Mouse (Mus musculus) liver, embryonic 15.5 days (tissue): ENCODE measurements around the gene Sema3f. TPM values are rescaled to one million over a fixed set of nuclear protein-coding genes. Genes with fewer than 3 reads are reported as not detected.

Experiments
- ATAC-seq: fragments of 200-750 bp; cut with Nextera tagmentation; 2 replicates; pipeline ENCODE4 v1.8.0; 2017; ENCODE audit warnings: moderate number of reproducible peaks, mild to moderate bottlenecking, moderate library complexity; ENCODE audit not compliant: insufficient read depth
- H3K27ac ChIP-seq: fragments of 300-500 bp; sonication (generic); replicated peaks from 2 replicates; pipeline ENCODE4 v1.5.1; 2015; ENCODE audit warnings: mild to moderate bottlenecking, inconsistent platforms
- H3K27me3 ChIP-seq: fragments of 300-500 bp; sonication (generic); 2 replicates; pipeline ENCODE4 v1.6.1; 2015; ENCODE audit warnings: mild to moderate bottlenecking, inconsistent platforms
- H3K36me3 ChIP-seq: fragments of 300-500 bp; sonication (generic); replicated peaks from 2 replicates; pipeline ENCODE4 v1.6.1; 2015; ENCODE audit warnings: moderate library complexity, mild to moderate bottlenecking, inconsistent platforms
- H3K4me1 ChIP-seq: fragments of 300-500 bp; sonication (generic); replicated peaks from 2 replicates; pipeline ENCODE4 v1.6.1; 2015; ENCODE audit warnings: inconsistent platforms
- H3K4me2 ChIP-seq: fragments of 300-500 bp; sonication (generic); 2 replicates; pipeline ENCODE4 v1.6.1; 2015; ENCODE audit warnings: moderate library complexity, mild to moderate bottlenecking, inconsistent platforms
- H3K4me3 ChIP-seq: fragments of 300-500 bp; sonication (generic); replicated peaks from 2 replicates; pipeline ENCODE4 v1.5.1; 2015; ENCODE audit warnings: mild to moderate bottlenecking, inconsistent platforms
- H3K9ac ChIP-seq: fragments of 300-500 bp; sonication (generic); 2 replicates; pipeline ENCODE4 v1.6.1; 2015; ENCODE audit warnings: moderate library complexity, mild to moderate bottlenecking, inconsistent platforms
- H3K9me3 ChIP-seq: fragments of 300-500 bp; sonication (generic); replicated peaks from 2 replicates; pipeline ENCODE4 v1.6.1; 2016; ENCODE audit warnings: inconsistent platforms
- WGBS: fragments of 180-500 bp; shearing (Covaris S2); methylation state at CpG from one replicate; pipeline ENCODE4 v1.1.7; 2015; ENCODE audit warnings: mixed read lengths; ENCODE audit not compliant: insufficient replicate concordance; 5-methylcytosine and 5-hydroxymethylcytosine counted together
- polyA plus RNA-seq: library from polyadenylated mRNA; unstranded; fragments of >200 nt; fragmentation: Nextera tagmentation; extraction: Ambion mirVana; gene quantifications from 2 replicates; pipeline ENCODE4 v1.2.1, GENCODE M21; 2015

Gene Sema3f
- polyA plus RNA-seq, 1 experiment from 2014 or later = 0.76 TPM

- Histone ChIP-seq H3K27ac (peak overlapping the region; percentile 89), H3K27me3 (no peaks in the 10 kb centered on the region), H3K36me3 (peaks cover 25% of the 10 kb centered on the region), H3K9ac (peak overlapping the region; percentile 93), H3K9me3 (no peaks in the 10 kb centered on the region), H3K4me3 (peak overlapping the region; percentile 81), H3K4me1 (peaks cover 78% of the 10 kb centered on the region), H3K4me2 (peak overlapping the region; percentile 99)
- ATAC-seq = peak; percentile 23
- WGBS = 1% methylated on average over 33 of the region's 33 CpGs
These were observed 77.1 kb downstream of the Sema3f start for GRCm38 (mm10) chr9:107633091-107633660.

GRCm38 (mm10) chr9:107632478-107632877, 77.8 kb downstream of the Sema3f start:
- Histone ChIP-seq H3K27ac (peak overlapping the region; percentile 89), H3K9ac (peak overlapping the region; percentile 93), H3K4me2 (peak overlapping the region; percentile 99), H3K36me3 (peaks cover 32% of the 10 kb centered on the region), H3K4me1 (peaks cover 85% of the 10 kb centered on the region), H3K4me3 (peak overlapping the region; percentile 81), H3K27me3 (no peaks in the 10 kb centered on the region), H3K9me3 (no peaks in the 10 kb centered on the region)
- WGBS = 23% methylated on average over 6 of the region's 6 CpGs
- ATAC-seq = 0 out of 2 replicates have a peak, but pooled peaks have one; percentile 1

- H3K36me3 ChIP-seq = peaks cover 32% of the 10 kb centered on the region
- no peak overlapping the region for H3K9ac ChIP-seq
- peak overlapping the region; percentile 81 for H3K4me3 ChIP-seq
These were observed 78.4 kb downstream of the Sema3f start for GRCm38 (mm10) chr9:107631861-107632260.

More at GRCm38 (mm10) chr9:107631861-107632260, 78.4 kb downstream of the Sema3f start:
- Histone ChIP-seq H3K27ac (peak overlapping the region; percentile 89), H3K27me3 (no peaks in the 10 kb centered on the region), H3K4me1 (peaks cover 88% of the 10 kb centered on the region), H3K9me3 (no peaks in the 10 kb centered on the region), H3K4me2 (peak overlapping the region; percentile 99)
- 90% methylated on average over 8 of the region's 8 CpGs for WGBS
- ATAC-seq = no peak

Other genes with a start within 250 kb of the Sema3f start
- 15.2 and 15.9 TPM in 2 replicates for gene Tmem115, start 176.5 kb downstream of the Sema3f start, polyA plus RNA-seq
- gene Cyb561d2, start 168.3 kb downstream of the Sema3f start, polyA plus RNA-seq = 13.1 and 13.2 TPM in 2 replicates
- gene Nprl2, start 168.2 kb downstream of the Sema3f start, polyA plus RNA-seq = 11.2 and 13.2 TPM in 2 replicates
- gene Zmynd10, start 163.2 kb downstream of the Sema3f start, polyA plus RNA-seq = 0.64 and 1.0 TPM in 2 replicates
- 15.8 and 18.7 TPM in 2 replicates for gene Rassf1, start 158.9 kb downstream of the Sema3f start, polyA plus RNA-seq
- gene Tusc2, start 147.2 kb downstream of the Sema3f start, polyA plus RNA-seq = 34.1 and 36.1 TPM in 2 replicates
- 48.8 and 56.3 TPM in 2 replicates for gene Hyal2, start 142.5 kb downstream of the Sema3f start, polyA plus RNA-seq
- gene Hyal1, start 133.5 kb downstream of the Sema3f start, polyA plus RNA-seq = 3.2 and 4.2 TPM in 2 replicates
- gene Naa80, start 131.6 kb downstream of the Sema3f start, polyA plus RNA-seq = 12.3 and 12.8 TPM in 2 replicates
- gene Hyal3, start 129.7 kb downstream of the Sema3f start, polyA plus RNA-seq = 0.64 TPM in 2 replicates
- 161 and 198 TPM in 2 replicates for gene Ifrd2, start 122.8 kb downstream of the Sema3f start, polyA plus RNA-seq
- 0.74 and 0.77 TPM in 2 replicates for gene Sema3b, start 101.2 kb downstream of the Sema3f start, polyA plus RNA-seq
- 162 and 167 TPM in 2 replicates for gene Gnai2, start 75.1 kb downstream of the Sema3f start, polyA plus RNA-seq
- gene Slc38a3, start 40.9 kb downstream of the Sema3f start, polyA plus RNA-seq = 35.0 and 50.9 TPM in 2 replicates
- 1.2 and 1.3 TPM in 2 replicates for gene Gnat1, start 30.8 kb downstream of the Sema3f start, polyA plus RNA-seq
- 63.8 and 72.0 TPM in 2 replicates for gene Rbm5, start 60.5 kb upstream of the Sema3f start, polyA plus RNA-seq
- 26.1 and 27.7 TPM in 2 replicates for gene Rbm6, start 162.8 kb upstream of the Sema3f start, polyA plus RNA-seq
- gene Mon1a, start 177.7 kb upstream of the Sema3f start, polyA plus RNA-seq = 3.9 and 5.0 TPM in 2 replicates
- 0.85 and 1.4 TPM in 2 replicates for gene Mst1r, start 196.4 kb upstream of the Sema3f start, polyA plus RNA-seq
- not detected in 2 replicates for gene Actl11, start 218.0 kb upstream of the Sema3f start, polyA plus RNA-seq
- gene Camkv, start 225.2 kb upstream of the Sema3f start, polyA plus RNA-seq = 0.08 and 0.09 TPM in 2 replicates
- 12.6 and 14.6 TPM in 2 replicates for gene Traip, start 239.7 kb upstream of the Sema3f start, polyA plus RNA-seq